Mouse (Mus musculus): ENCODE results near the gene Angel2. TPM values are rescaled to one million over a fixed set of nuclear protein-coding genes. Genes with fewer than 3 reads are reported as not detected.

Gene Angel2
- polyA plus RNA-seq, 1 experiment from 2014 or later, result 47.9 TPM

DNA sequence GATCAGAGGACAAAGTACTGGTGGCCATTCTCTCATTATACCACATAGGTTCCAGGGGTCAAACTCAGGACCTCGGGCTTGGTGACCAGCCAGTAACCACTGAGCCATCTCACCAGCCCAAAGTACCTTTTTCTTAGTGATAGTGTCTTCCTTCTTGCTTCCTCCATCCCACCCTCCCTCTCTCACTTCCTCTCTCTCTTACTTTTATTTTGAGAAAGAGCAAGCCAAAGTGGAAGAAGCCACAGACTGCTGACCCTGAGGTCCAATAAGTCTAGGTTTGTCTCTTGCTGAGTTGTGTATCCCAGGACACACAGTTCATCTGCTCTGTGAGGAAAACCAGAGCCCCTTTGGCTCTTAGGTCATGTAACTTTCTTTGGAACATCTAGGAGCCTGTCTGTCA is 55.6 kb downstream of the Angel2 start:
- H3K9me3 ChIP-seq (ENCODE audit: control insufficient read depth, low read length), result no peaks in the 10 kb centered on the region
- H3K4me2 ChIP-seq (ENCODE audit: low read depth, low read length), result no peak overlapping the region
- no peaks in the 10 kb centered on the region; the same call in 1 of the 2 replicates for H3K27me3 ChIP-seq (ENCODE audit: control insufficient read depth, insufficient read depth, low read length)
- no peak overlapping the region for H3K4me3 ChIP-seq (ENCODE audit: low read depth, low read length)
- no peak overlapping the region for H3K27ac ChIP-seq (ENCODE audit: low read depth, low read length)
- no peaks in the 10 kb centered on the region for H3K36me3 ChIP-seq (ENCODE audit: control insufficient read depth, insufficient read depth, low read length)
- ATAC-seq (ENCODE audit: low read depth), result no peak
- peaks cover 19% of the 10 kb centered on the region for H3K4me1 ChIP-seq (ENCODE audit: control insufficient read depth, insufficient read depth, low read length)
- no peak overlapping the region for H3K9ac ChIP-seq (replicated peaks; ENCODE audit: low read depth, low read length)
- 80% methylated on average over 1 of the region's 1 CpGs for WGBS

DNA sequence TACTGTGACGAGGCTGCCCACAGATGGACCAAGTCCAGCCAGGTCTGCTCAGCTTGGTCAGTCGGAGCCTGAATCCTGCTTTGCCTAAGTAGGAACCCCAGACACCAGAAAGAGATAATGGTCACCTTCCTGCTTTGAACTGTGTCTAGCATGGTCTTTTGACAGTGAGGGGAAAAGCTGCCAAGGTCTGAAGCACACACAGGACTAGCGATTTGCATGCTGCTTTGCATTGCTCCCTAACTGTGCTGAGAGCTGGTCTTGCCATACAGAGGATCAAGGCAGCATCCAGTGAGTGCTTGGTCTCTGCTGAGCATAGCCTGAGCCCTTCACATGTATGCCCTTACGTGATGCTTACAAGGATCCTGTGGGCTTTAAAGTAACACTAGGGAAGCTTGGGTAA is 56.5 kb downstream of the Angel2 start:
- Histone ChIP-seq H3K9ac (replicated peaks; ENCODE audit: low read depth, low read length) (no peak overlapping the region), H3K27ac (ENCODE audit: low read depth, low read length) (no peak overlapping the region), H3K9me3 (ENCODE audit: control insufficient read depth, low read length) (no peaks in the 10 kb centered on the region), H3K36me3 (ENCODE audit: control insufficient read depth, insufficient read depth, low read length) (no peaks in the 10 kb centered on the region), H3K4me2 (ENCODE audit: low read depth, low read length) (no peak overlapping the region), H3K4me1 (ENCODE audit: control insufficient read depth, insufficient read depth, low read length) (peaks cover 14% of the 10 kb centered on the region), H3K4me3 (ENCODE audit: low read depth, low read length) (no peak overlapping the region), H3K27me3 (ENCODE audit: control insufficient read depth, insufficient read depth, low read length) (no peaks in the 10 kb centered on the region; the same call in 1 of the 2 replicates)
- ATAC-seq (ENCODE audit: low read depth), result no peak
- WGBS, result 83% methylated on average over 4 of the region's 4 CpGs

DNA sequence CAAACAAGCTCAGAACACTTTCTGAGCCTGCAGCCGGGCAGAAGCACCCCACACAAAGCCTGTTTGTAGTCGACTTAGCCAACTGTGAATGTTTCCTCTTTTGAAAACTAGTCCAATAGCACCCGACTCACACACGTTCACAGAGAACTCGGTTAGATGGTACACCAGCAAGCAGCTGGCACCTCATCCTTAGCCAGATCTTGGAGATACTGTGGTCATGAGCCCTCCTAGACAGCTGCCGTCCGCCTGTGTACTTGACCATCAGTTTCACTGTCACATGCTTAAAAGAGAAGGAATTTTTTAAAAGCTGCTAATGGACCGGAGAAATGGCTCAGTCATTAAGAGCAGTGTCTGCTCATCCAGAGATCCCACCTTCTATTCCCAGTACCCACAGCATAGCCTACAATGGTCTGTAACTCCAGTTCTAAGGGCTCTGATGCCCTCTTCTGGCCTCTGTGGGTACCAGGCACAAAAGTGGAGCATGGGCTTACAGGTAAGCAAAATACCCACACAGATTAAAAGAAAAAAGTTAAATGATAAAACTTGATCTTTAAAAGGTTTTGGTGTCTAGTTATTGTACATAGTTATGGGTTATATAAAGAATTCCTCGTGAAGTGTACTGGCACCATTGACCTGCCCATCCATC is 64.6 kb downstream of the Angel2 start:
- Histone ChIP-seq H3K27ac (ENCODE audit: low read depth, low read length) (no peak overlapping the region), H3K4me1 (ENCODE audit: control insufficient read depth, insufficient read depth, low read length) (no peaks in the 10 kb centered on the region), H3K27me3 (ENCODE audit: control insufficient read depth, insufficient read depth, low read length) (no peaks in the 10 kb centered on the region), H3K9ac (replicated peaks; ENCODE audit: low read depth, low read length) (no peak overlapping the region), H3K9me3 (ENCODE audit: control insufficient read depth, low read length) (no peaks in the 10 kb centered on the region), H3K4me3 (ENCODE audit: low read depth, low read length) (no peak overlapping the region), H3K36me3 (ENCODE audit: control insufficient read depth, insufficient read depth, low read length) (no peaks in the 10 kb centered on the region), H3K4me2 (ENCODE audit: low read depth, low read length) (no peak overlapping the region)
- WGBS, result 82% methylated on average over 9 of the region's 9 CpGs
- no peak for ATAC-seq (ENCODE audit: low read depth)

DNA sequence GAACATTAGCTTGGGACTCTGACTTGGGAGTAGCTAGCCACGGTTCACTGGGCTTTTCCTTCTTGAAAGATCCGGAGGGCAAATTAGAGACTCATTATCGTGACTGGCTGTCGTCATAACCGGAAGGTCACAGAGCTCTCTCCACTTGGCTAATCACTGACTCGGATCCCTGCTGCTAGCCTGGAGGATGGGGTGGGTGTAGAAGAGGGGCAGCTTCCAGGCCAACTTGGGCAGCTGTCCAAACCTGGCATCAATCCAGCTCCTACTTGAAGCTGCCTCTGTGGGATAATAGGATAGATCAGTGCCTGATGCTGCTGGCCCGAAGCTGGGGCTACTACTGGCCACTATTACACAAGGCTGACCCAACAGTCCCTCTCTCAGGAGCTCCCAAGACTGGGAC is 70.6 kb downstream of the Angel2 start:
- no peaks in the 10 kb centered on the region for H3K36me3 ChIP-seq (ENCODE audit: control insufficient read depth, insufficient read depth, low read length)
- no peak overlapping the region for H3K9ac ChIP-seq (replicated peaks; ENCODE audit: low read depth, low read length)
- ATAC-seq (ENCODE audit: low read depth), result no peak
- no peak overlapping the region for H3K27ac ChIP-seq (ENCODE audit: low read depth, low read length)
- WGBS, result 54% methylated on average over 7 of the region's 7 CpGs
- H3K4me1 ChIP-seq (ENCODE audit: control insufficient read depth, insufficient read depth, low read length), result no peaks in the 10 kb centered on the region
- no peaks in the 10 kb centered on the region for H3K27me3 ChIP-seq (ENCODE audit: control insufficient read depth, insufficient read depth, low read length)
- H3K4me2 ChIP-seq (ENCODE audit: low read depth, low read length), result no peak overlapping the region
- H3K9me3 ChIP-seq (ENCODE audit: control insufficient read depth, low read length), result peaks cover 3% of the 10 kb centered on the region; the same call in 1 of the 2 replicates
- H3K4me3 ChIP-seq (ENCODE audit: low read depth, low read length), result no peak overlapping the region

DNA sequence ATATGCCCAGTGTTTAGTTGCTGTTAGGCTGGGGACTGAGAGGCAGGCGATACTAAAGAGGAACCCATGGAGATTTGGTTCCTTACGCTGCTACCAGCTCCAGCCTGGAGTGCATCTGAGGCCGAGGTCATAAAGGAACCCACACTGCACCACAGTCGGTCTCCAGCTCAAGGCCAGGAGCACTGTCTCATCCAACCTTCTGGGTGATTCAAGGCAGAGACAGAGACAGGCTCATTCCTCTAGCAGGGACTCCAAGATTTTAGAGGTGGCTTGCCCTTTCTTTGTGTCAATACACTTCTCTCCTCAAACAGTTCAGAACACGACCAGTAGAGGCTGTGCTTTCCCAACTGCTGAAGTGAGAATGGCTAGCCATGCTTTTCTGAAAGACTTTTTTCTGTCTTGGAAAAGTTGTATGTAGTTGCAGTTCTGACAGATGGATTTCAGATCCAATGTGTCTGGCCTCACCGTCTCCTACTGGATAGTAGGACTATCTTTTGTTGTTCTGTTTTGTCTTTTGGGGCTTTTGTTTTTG is 71.5 kb downstream of the Angel2 start:
- H3K36me3 ChIP-seq (ENCODE audit: control insufficient read depth, insufficient read depth, low read length), result no peaks in the 10 kb centered on the region
- H3K27me3 ChIP-seq (ENCODE audit: control insufficient read depth, insufficient read depth, low read length), result no peaks in the 10 kb centered on the region
- H3K4me3 ChIP-seq (ENCODE audit: low read depth, low read length), result no peak overlapping the region
- no peak overlapping the region for H3K9ac ChIP-seq (replicated peaks; ENCODE audit: low read depth, low read length)
- WGBS, result 68% methylated on average over 6 of the region's 6 CpGs
- peaks cover 3% of the 10 kb centered on the region; the same call in 1 of the 2 replicates for H3K9me3 ChIP-seq (ENCODE audit: control insufficient read depth, low read length)
- ATAC-seq (ENCODE audit: low read depth), result no peak
- no peak overlapping the region for H3K27ac ChIP-seq (ENCODE audit: low read depth, low read length)
- no peak overlapping the region for H3K4me2 ChIP-seq (ENCODE audit: low read depth, low read length)
- no peaks in the 10 kb centered on the region for H3K4me1 ChIP-seq (ENCODE audit: control insufficient read depth, insufficient read depth, low read length)

Other genes with a start within 250 kb of the Angel2 start
- gene Rps6kc1, start 13.3 kb upstream of the Angel2 start, polyA plus RNA-seq (2014; fragmentation: Nextera tagmentation; extraction: Ambion mirVana), result 27.6 and 36.9 TPM in 2 replicates
- 118 and 125 TPM in 2 replicates for gene Vash2, start 54.2 kb downstream of the Angel2 start, polyA plus RNA-seq (2014; fragmentation: Nextera tagmentation; extraction: Ambion mirVana)
- 12.1 and 12.3 TPM in 2 replicates for gene Flvcr1, start 101.0 kb downstream of the Angel2 start, polyA plus RNA-seq (2014; fragmentation: Nextera tagmentation; extraction: Ambion mirVana)
- not detected in 2 replicates for gene Spata45, start 111.5 kb downstream of the Angel2 start, polyA plus RNA-seq (2014; fragmentation: Nextera tagmentation; extraction: Ambion mirVana)
- 18.3 and 19.9 TPM in 2 replicates for gene Tatdn3, start 137.8 kb downstream of the Angel2 start, polyA plus RNA-seq (2014; fragmentation: Nextera tagmentation; extraction: Ambion mirVana)
- gene Nsl1, start 137.9 kb downstream of the Angel2 start, polyA plus RNA-seq (2014; fragmentation: Nextera tagmentation; extraction: Ambion mirVana), result 2.8 and 3.7 TPM in 2 replicates
- gene Batf3, start 172.7 kb downstream of the Angel2 start, polyA plus RNA-seq (2014; fragmentation: Nextera tagmentation; extraction: Ambion mirVana), result 2.1 and 2.2 TPM in 2 replicates
- not detected in 2 replicates for gene Fam71a, start 239.7 kb downstream of the Angel2 start, polyA plus RNA-seq (2014; fragmentation: Nextera tagmentation; extraction: Ambion mirVana)